Mouse (Mus musculus) T-cell, adult 2 months (primary cell): ENCODE results near the gene Baz1a.
"Not testable (repeated sequence)": the region's sequence is repeated elsewhere in the genome, so short reads cannot be mapped to it uniquely, and the experiment has no call there.

Experiments
- DNase-seq: peaks from one replicate; pipeline ENCODE4 v3.0.0; 2022; ENCODE audit warnings: low spot score

Baz1a gene

DNA sequence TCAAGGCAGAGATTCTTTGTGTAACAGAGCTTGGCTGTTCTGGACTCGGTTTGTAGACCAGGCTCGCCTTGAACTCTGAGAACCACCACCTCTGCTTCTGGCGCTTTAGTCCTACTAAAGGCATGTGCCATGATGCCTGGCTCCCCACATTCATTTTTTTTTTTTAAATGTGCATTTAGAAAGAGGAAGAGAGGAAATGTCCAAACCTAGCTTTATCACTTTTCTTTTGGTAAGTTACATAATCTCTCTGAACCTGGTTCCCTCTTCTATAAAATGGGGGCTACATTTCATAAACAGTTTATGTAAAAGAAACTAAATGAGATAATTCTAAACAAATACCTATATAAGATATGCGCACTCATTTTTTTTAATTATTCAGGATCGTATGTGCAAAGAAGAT lies 33.2 kb downstream of the Baz1a start:
- no peak for DNase-seq

DNA sequence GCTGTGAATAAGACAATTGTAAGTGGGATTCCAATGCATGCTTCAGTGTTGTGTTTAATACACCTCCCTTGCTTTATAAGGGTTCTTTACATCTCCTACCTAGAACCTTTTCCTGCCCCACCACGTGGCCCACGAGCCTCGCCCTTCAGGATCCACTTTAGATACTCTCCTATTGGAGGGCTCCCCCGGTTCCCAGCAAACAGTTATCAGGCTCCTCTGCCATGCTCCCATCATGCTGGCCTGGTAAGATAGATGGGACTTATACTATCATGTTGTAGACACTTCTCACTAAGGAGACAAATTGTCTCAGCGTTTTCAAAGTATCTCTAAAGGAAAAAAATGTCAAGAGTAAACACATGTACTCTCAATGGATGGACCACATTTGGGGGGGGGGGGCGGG lies 33.6 kb downstream of the Baz1a start:
- no peak for DNase-seq

- DNase-seq: no peak
Observed at GRCm38 (mm10) chr12:54969033-54969432, 45.1 kb downstream of the Baz1a start.

GRCm38 (mm10) chr12:54965532-54966160 lies 48.5 kb downstream of the Baz1a start:
- DNase-seq: no peak

GRCm38 (mm10) chr12:54959569-54959968 lies 54.6 kb downstream of the Baz1a start:
- DNase-seq: no peak

DNA sequence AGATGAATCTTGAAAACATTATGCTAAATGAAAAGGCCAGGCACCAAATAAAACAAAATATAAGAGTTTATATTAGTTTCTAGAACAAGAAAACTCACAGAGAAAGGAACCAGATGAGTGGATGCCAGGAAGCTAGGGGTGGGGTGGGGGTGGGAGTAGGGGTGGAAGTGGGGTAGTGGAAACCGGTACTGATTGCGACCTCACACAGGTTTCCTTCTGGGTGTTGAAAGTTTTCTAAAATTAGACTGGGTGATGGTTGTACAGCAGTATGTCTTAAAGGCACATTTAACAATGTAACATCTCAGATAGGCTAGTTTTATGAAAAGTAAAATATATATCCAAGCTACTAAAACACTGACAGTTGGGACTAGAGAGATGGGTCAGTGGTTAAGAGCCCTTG lies 57.2 kb downstream of the Baz1a start:
- no peak for DNase-seq

- DNase-seq: no peak
Observed at GRCm38 (mm10) chr12:54956457-54956856, 57.7 kb downstream of the Baz1a start.

DNA sequence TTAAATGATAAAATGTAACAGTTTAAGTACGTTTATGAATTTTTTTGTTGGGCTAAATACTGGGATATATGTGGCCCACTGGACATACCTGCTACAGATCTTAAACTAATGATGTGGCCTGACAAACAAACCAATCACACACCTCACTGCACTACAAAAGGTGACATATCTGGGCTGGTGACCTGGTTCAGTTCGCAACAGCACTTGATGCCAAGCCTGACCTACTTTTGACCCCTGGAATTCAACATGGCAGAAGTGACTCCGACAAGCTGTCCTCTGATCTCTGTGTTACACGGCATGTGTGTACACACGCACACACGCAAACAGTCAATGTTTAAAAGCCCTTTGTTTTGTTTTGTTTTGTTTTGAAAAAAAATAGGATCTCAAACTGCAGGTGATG lies 68.0 kb downstream of the Baz1a start:
- no peak for DNase-seq

DNA sequence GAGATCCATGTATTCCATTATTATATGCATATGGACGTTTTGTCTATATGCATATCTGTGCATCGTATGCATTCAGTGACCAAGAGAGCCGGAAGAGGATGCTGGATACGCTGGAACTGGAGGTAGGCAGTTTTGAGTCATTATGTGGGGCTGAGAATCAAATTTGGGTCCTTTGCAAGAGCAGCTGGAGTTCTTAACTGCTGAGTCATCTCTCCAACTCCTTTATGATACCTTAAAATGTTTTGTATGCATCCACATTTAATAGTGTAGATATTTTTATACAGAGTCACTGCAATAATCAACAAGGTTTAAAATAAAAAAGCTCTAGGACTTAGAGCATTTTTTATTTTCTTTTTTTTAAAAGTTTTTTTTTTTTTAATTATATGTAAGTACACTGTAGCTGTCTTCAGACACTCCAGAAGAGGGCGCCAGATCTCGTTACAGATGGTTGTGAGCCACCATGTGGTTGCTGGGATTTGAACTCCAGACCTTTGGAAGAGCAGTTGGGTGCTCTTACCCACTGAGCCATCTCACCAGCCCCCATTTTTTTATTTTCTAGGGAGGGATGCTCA lies 71.5 kb downstream of the Baz1a start:
- DNase-seq: not testable (repeated sequence)

- not testable (repeated sequence) for DNase-seq
Observed at GRCm38 (mm10) chr12:54937581-54938343, 76.4 kb downstream of the Baz1a start.

- DNase-seq: no peak
Observed at GRCm38 (mm10) chr12:54910387-54910786, 103.8 kb downstream of the Baz1a start.

DNA sequence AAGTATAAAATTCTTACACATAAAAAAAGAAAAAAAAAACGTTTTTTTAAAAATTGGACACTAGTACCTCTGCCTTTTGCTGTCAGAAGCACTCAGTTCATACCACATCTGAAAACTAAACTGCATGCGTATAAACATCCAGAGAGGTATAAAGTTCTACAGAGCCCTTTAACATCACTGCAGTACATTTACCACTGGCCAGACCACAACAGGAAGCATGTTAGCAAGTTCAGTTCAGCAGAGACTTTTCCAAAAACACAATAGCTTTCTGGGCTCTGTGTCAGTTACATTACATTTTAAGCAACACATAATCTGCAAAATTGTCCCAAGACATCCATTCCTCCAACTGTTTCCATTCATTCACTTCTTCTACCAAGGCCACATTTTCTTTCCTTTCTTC lies 121.6 kb downstream of the Baz1a start:
- DNase-seq: not testable (repeated sequence)

GRCm38 (mm10) chr12:54890426-54890825 lies 123.7 kb downstream of the Baz1a start:
- DNase-seq: no peak

GRCm38 (mm10) chr12:54887580-54888127 lies 126.5 kb downstream of the Baz1a start:
- DNase-seq: no peak

GRCm38 (mm10) chr12:54879630-54880029 lies 134.5 kb downstream of the Baz1a start:
- peak; percentile 62 for DNase-seq

- DNase-seq: no peak
Observed at GRCm38 (mm10) chr12:54879211-54879610, 134.9 kb downstream of the Baz1a start.

DNA sequence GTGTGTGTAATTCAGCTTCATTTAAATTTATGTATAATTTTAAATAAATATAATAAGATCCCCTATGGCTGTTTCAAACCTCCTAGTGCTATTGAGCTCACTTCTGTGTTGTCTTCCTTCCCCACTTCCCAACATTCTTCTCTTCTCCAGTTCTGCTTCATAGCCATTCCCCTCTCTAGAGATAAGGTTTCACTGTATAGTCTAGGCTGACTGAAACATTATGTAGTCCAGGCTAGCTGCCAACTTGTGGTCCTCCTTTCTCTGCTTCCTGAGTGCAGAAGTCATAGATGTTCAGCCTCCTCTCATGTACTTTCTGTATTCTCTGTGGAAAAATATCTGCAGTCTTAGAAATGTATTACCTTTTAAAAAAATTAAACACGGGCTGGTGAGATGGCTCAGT lies 136.3 kb downstream of the Baz1a start:
- no peak for DNase-seq

DNA sequence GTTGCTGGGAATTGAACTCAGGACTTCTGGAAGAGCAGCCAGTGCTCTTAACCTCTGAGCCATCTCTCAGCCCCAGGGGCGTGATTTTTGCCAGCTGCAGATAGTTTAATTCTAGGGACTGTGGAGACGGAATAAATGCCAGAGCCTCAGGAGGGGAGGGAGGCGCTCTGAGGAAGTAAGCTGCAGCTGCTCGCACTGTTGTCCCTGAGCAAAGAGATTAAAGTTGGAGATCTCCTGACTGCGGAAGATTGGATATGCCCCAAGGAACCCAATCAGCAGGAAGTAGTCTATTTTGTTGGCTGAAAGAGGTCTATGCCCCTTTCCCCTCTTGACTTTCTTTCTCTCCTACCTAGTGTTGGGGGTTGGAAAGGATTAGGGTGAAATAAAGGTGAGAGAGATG lies 137.3 kb downstream of the Baz1a start:
- DNase-seq: no peak

DNA sequence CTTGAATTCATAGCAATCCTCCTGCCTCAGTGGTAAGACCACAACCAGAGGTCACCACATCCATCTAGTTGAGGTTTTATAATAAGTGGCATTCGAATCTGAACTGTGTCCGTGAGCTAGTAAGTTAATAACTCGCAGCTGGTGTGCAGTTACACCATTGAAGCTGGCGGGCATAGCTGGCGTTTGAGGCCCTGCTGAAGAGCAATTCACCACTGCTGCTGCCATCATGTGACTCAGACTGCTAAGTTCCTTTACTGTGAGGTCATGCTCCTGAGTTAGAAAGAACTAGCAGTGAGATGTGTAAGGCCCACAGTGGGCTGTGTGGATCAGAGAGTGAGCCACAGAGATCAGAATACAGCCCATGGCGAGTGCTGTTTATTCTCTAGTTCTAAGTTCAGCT lies 139.4 kb downstream of the Baz1a start:
- no peak for DNase-seq

DNA sequence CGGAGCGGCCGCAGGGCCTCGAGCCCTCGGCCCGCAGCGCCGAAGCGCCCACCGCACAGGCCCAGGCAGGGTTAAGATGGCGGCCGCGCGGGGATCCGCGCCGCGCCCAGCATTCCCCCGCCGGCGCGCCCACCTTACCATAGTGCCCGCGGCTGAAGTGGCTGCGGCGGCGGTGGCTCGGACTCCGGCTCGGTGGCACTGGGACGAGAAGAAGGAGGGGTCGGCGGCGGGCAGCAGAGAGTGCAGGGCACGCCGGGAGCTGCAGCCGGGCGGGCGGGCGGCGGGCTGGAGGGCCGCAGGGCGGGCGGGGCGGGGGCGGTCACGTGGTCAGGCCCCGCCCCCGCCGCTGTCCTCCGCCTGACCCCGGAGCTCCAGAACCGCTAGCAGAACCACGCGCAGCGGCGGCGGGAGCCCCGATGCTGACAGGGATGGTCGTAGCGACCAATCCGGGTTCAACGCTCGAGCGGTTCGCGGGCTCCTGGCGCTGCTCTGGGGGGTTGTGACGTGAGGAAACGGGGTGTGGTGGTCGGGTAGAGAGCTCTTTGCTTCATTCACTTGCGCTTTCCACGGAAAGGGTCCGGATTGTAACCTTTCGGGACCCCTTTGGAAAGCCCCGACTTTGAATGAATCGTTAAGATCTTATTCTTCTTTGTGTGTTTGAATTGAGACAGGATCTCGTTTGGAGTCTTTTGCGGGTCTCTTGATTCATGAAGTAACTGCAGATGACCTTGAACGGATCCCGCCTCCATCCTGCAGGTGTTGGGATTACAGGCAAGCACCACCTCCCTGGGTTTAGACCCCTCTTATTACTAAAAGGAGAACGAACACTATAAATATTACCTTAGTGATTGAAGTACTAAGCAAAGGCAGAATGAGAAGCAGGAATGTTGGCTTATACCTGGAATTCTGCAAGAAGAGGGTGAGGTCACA lies 151.3 kb downstream of the Baz1a start, which contains the start of gene Cfl2:
Cfl2 (minus strand) TSS at position 272 of the 930 bp plus-strand sequence.
- peak; percentile 92 for DNase-seq

GRCm38 (mm10) chr12:54861991-54862605 lies 152.1 kb downstream of the Baz1a start:
- DNase-seq: no peak
